Mouse (Mus musculus) hindbrain, embryonic 16.5 days (tissue): ENCODE results near the gene Psma7. TPM values are rescaled to one million over a fixed set of nuclear protein-coding genes. Genes with fewer than 3 reads are reported as not detected.

Source experiments
- ATAC-seq: fragments of 200-750 bp; cut with Nextera tagmentation; 2 replicates; pipeline ENCODE4 v1.8.0; 2017; ENCODE audit warnings: moderate TSS enrichment, moderate library complexity
- H3K27ac ChIP-seq: fragments of 300-500 bp; sonication (generic); 2 replicates; pipeline ENCODE4 v1.5.1; 2014; ENCODE audit warnings: low read depth, mild to moderate bottlenecking, control low read depth, low read length, moderate library complexity
- H3K27me3 ChIP-seq: fragments of 300-500 bp; sonication (generic); replicated peaks from 2 replicates; pipeline ENCODE4 v1.6.1; 2014; ENCODE audit warnings: low read length; ENCODE audit not compliant: control insufficient read depth, insufficient read depth
- H3K36me3 ChIP-seq: fragments of 300-500 bp; sonication (generic); 2 replicates; pipeline ENCODE4 v1.6.1; 2014; ENCODE audit warnings: mild to moderate bottlenecking, low read length, moderate library complexity, mixed read lengths; ENCODE audit not compliant: control insufficient read depth, insufficient read depth
- H3K4me1 ChIP-seq: fragments of 300-500 bp; sonication (generic); 2 replicates; pipeline ENCODE4 v1.6.1; 2014; ENCODE audit warnings: low read depth, low read length; ENCODE audit not compliant: control insufficient read depth, insufficient read depth
- H3K4me2 ChIP-seq: fragments of 300-500 bp; sonication (generic); 2 replicates; pipeline ENCODE4 v1.6.1; 2014; ENCODE audit warnings: mild to moderate bottlenecking, low read length, control low read depth, moderate library complexity
- H3K4me3 ChIP-seq: fragments of 300-500 bp; sonication (generic); 2 replicates; pipeline ENCODE4 v1.5.1; 2014; ENCODE audit warnings: mild to moderate bottlenecking, low read length, control low read depth, moderate library complexity
- H3K9ac ChIP-seq: fragments of 300-500 bp; sonication (generic); 2 replicates; pipeline ENCODE4 v1.6.1; 2014; ENCODE audit warnings: low read depth, mild to moderate bottlenecking, control low read depth, low read length, moderate library complexity
- H3K9me3 ChIP-seq: fragments of 300-500 bp; sonication (generic); 2 replicates; pipeline ENCODE4 v1.6.1; 2014; ENCODE audit warnings: mild to moderate bottlenecking, low read length, moderate library complexity; ENCODE audit not compliant: control insufficient read depth
- WGBS: fragments of 180-500 bp; shearing (Covaris S2); extraction: QIAGEN DNeasy Blood & Tissue Kit; methylation state at CpG from one replicate; pipeline ENCODE4 v1.1.7; 2014; 5-methylcytosine and 5-hydroxymethylcytosine counted together
- polyA plus RNA-seq: library from polyadenylated mRNA; unstranded; fragments of >200 nt; fragmentation: Nextera tagmentation; extraction: Ambion mirVana; gene quantifications from 2 replicates; pipeline ENCODE4 v1.2.1, GENCODE M21; 2015

Gene Psma7
- polyA plus RNA-seq, 1 experiment from 2014 or later: 534 TPM

DNA sequence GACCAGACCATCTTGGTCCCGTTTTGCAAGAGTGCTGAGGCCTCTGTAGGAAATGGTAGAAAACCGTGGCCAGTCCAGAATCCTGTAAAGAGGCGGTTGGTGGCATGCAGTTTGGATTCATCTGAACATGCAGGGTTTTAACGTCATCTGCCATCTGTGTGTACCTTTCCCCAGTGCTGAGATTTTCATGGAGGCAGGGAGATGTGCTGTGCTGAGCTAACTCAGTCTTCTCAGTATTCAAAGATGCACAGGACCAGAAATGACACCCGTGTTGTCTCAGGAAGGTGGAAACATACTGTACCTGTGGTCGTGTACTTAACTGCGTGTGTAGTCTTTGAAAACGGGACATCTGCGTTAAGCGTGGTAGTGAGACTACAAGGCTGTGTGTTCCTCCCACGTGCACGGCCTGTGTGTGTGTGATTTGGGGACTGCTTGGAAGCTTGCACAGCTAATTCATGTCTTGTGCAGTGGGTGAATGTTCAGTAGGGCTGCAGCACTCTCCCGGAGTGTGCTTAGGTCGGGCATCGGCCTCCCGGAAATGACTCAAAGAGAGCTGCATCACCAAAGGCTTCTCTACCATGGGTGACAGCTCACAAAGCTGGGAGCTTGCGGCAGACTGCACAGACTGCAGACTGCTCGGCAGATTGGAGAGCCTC, 5.9 kb upstream of the Psma7 start:
- Histone ChIP-seq H3K4me3 (no peak overlapping the region), H3K4me1 (peaks cover 18% of the 10 kb centered on the region), H3K36me3 (no peaks in the 10 kb centered on the region), H3K27ac (no peak overlapping the region), H3K27me3 (no peaks in the 10 kb centered on the region), H3K4me2 (no peak overlapping the region), H3K9ac (no peak overlapping the region), H3K9me3 (no peaks in the 10 kb centered on the region)
- 96% methylated on average over 18 of the region's 18 CpGs for WGBS
- ATAC-seq: no peak

DNA sequence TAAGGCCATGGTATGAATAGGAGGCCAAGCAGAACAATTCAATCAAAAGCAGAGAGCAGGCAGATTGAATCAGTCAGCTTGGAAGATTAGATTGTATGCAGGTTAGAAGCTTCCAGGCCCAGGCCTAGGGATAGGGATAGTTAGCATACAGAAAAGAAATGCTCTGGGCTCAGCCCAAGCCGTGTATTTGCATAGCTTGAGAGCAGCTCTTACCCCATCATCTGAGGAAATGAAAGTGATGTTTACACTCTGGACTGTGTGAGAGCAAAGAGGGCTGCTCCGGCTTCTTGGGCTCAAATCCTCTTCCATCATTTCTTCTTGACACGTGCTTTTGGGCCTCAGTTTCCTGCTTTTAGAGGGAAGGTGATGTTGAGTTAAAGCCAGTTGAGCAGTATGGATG, 5.3 kb upstream of the Psma7 start:
- no peak overlapping the region for H3K27ac ChIP-seq
- 99% methylated on average over 3 of the region's 3 CpGs for WGBS
- H3K4me2 ChIP-seq: no peak overlapping the region
- no peaks in the 10 kb centered on the region for H3K27me3 ChIP-seq
- no peak overlapping the region for H3K4me3 ChIP-seq
- no peak for ATAC-seq
- no peak overlapping the region for H3K9ac ChIP-seq
- H3K4me1 ChIP-seq: peaks cover 18% of the 10 kb centered on the region
- no peaks in the 10 kb centered on the region for H3K9me3 ChIP-seq
- no peaks in the 10 kb centered on the region for H3K36me3 ChIP-seq

DNA sequence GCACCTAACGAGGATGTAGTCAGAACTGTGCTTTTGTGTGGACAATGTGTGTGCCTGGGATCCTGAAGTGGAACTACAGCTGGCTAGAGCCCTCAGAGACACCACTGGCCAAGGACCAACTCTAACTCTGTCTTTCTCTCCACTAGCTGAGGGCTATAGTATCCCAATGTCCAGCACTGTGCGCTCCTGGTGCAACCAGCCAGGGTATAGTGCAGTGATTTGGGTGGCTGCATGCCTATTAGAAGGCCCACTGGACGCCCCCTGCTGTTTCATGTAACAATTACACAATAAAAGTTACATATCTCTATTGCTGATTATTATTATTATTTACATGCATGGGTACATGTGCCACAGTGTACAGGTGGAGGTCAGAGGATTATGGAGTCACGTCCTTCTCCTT, 3.0 kb upstream of the Psma7 start:
- Histone ChIP-seq H3K9ac (no peak overlapping the region), H3K9me3 (no peaks in the 10 kb centered on the region), H3K36me3 (no peaks in the 10 kb centered on the region), H3K27me3 (no peaks in the 10 kb centered on the region), H3K4me2 (no peak overlapping the region), H3K27ac (no peak overlapping the region), H3K4me1 (peaks cover 27% of the 10 kb centered on the region), H3K4me3 (no peak overlapping the region)
- 53% methylated on average over 4 of the region's 4 CpGs for WGBS
- no peak for ATAC-seq

DNA sequence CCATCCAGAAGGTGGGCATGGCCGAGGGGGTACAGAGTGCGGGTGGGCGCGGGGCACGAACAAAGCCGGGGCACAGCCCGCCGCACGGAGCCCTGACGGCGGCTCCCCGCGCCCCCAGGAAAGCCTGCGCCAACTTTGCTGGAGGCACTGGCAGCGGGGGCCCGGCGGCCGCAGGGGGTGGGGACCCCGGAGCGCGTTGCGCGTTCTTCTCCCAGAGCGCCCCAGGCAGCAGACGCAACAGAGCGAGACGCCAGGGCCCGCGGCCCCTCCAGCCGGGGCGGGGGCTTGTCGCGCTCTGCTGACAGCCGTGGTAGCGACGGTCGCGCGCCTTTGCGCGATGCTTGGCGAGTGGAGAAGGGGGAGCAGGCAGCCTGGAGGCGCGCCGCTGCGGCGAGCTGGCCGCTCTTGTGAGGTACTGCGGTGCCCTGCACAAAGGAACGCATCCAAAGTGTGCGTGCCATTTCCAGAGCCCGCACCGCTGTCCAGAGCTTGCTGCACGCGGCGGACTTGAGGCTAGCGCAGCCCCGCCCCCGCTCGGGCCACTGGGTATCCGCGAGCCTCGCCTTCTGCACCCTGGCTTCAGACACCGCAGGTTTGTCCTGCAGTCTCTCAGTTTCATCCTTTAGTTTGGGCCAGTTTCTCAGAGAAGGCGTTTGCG, 754 bp upstream of the Psma7 start:
- Histone ChIP-seq H3K4me2 (peak overlapping the region; percentile 77), H3K27ac (peak overlapping the region; percentile 98), H3K4me1 (peaks cover 34% of the 10 kb centered on the region), H3K9ac (peak overlapping the region; percentile 97), H3K9me3 (no peaks in the 10 kb centered on the region), H3K27me3 (no peaks in the 10 kb centered on the region), H3K4me3 (peak overlapping the region; percentile 97), H3K36me3 (peaks cover 11% of the 10 kb centered on the region)
- ATAC-seq: peak; percentile 57
- WGBS: 0% methylated on average over 56 of the region's 66 CpGs

DNA sequence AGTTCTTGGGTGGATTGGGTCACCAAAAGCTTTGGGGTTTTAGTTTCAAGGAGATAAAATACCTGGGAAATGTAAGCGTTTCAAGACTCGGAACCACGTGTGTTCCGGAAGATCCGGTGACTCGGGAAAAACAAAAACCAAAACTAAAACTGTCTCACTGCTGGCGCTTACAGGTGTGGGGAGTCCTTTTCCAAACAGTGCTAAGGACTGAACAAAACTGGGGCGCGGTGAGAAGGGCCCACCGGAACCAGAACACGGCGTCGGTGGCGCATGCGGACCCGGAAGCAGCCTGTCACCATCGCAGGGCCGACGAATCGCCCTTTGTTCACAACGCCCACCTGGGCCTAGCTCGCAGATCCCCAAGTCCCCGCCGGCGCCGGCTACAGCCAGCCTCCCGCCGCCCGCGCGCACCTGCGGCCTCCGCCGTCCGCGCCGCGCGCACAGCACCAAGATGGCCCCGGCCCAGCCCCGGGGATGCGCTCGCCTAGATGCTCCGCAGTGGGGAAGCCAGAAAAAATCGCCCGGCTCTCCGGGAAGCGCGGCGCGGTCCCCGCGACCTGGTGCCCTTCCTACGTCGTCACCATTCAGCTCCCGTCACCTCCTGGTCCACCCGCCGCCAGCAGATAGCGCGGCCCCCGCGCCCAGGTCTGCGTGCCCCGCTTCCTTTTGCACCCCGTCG, 517 bp downstream of the Psma7 start:
- WGBS: under 1% methylated on average over 46 of the region's 66 CpGs
- ATAC-seq: peak; percentile 66
- H3K4me2 ChIP-seq: peak overlapping the region; percentile 57
- no peaks in the 10 kb centered on the region for H3K27me3 ChIP-seq
- H3K9ac ChIP-seq: peak overlapping the region; percentile 97
- no peaks in the 10 kb centered on the region for H3K9me3 ChIP-seq
- H3K4me1 ChIP-seq: peaks cover 34% of the 10 kb centered on the region
- peaks cover 21% of the 10 kb centered on the region for H3K36me3 ChIP-seq
- H3K4me3 ChIP-seq: peak overlapping the region; percentile 97
- peak overlapping the region; percentile 98 for H3K27ac ChIP-seq

DNA sequence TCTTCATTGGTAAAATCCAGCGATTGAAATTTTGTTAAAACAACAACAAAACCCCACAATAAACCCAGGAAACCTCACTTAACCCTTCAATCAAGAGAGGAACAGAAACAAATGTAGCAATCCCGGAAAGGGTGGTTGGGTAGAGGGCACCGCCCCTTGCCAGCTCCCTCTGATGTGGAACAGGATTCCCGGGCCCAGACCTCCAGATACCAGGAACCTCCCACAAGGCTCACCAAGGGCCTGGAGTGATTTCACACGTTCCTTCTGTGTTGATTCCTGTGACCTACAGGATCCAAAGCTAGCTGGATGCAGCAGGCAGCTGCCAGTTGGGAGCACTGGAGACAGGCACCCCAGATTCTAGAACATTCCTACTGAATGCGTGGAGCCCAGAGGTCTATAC, 1.8 kb downstream of the Psma7 start:
- 67% methylated on average over 6 of the region's 6 CpGs for WGBS
- no peak for ATAC-seq
- no peak overlapping the region for H3K27ac ChIP-seq
- no peaks in the 10 kb centered on the region for H3K9me3 ChIP-seq
- H3K36me3 ChIP-seq: peaks cover 33% of the 10 kb centered on the region
- H3K4me3 ChIP-seq: no peak overlapping the region
- peaks cover 34% of the 10 kb centered on the region for H3K4me1 ChIP-seq
- peak overlapping the region; percentile 30 for H3K9ac ChIP-seq
- peak overlapping the region; percentile 57 for H3K4me2 ChIP-seq
- H3K27me3 ChIP-seq: no peaks in the 10 kb centered on the region

DNA sequence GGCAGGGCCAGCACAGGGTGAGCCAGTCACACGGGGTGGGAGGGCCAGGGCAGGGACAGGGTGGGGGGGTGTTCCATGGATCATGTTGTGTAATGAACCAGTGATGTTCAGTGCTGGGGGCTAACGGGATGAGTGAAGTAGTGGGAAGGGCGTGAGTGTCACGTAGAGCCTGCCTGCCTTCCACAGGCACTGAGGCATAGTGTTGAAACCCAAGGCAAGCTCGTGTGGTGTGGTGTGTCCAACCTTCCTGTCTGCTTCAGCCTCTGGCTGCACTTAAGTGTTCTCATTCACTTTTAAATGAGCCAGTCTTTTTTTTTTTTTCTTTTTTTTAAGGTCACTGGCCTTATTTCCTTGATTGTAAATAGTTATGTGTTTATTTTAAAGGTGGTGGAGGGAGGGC, 7.5 kb downstream of the Psma7 start:
- Histone ChIP-seq H3K9ac (no peak overlapping the region), H3K4me3 (no peak overlapping the region), H3K27ac (no peak overlapping the region), H3K4me2 (no peak overlapping the region), H3K27me3 (no peaks in the 10 kb centered on the region), H3K9me3 (no peaks in the 10 kb centered on the region), H3K4me1 (peaks cover 2% of the 10 kb centered on the region; the same call in 1 of the 2 replicates), H3K36me3 (peaks cover 70% of the 10 kb centered on the region)
- 69% methylated on average over 5 of the region's 5 CpGs for WGBS
- ATAC-seq: no peak

DNA sequence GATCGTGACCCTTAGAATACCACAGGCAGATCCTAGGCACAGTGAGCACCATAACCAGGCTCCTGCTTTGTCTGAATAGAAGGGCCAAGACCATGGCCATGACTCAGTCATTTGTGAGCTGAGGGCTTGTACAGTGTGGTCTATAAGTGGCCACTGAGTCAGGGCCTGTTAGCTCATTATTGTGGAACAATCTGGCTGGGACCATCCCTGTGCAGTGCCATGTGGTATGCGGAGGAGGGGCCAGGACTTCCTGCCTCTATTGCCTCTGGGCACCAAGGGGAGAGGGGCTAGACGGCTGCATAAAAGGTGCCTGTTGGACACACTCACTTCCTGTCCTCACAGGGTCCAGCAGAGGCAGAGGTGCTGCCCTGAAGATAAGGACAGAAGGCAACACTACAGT, 8.3 kb downstream of the Psma7 start:
- Histone ChIP-seq H3K36me3 (peaks cover 70% of the 10 kb centered on the region), H3K4me3 (no peak overlapping the region), H3K4me1 (peaks cover under 1% of the 10 kb centered on the region), H3K9ac (no peak overlapping the region), H3K4me2 (no peak overlapping the region), H3K27me3 (no peaks in the 10 kb centered on the region), H3K27ac (no peak overlapping the region), H3K9me3 (no peaks in the 10 kb centered on the region)
- ATAC-seq: no peak; the same call in 1 of the 2 replicates
- WGBS: 68% methylated on average over 3 of the region's 3 CpGs

DNA sequence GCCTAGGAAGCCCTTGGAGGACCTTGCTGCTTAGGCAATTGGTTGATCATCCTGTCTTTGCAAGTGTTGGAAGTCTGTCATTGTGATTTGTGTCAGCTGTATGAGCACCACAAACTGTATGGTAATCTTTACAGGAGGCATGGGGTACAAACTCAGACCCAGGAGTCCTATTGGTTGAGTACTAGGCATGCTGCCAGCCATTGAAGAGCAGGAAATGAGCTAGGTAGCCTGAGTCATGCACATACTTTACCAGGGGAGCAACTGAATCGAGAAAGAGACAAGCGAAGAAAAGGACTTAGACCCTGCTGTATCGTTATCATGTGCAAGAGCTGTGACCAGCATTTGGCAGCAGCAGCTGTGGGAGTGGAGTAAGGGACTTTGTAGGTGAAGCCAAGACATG, 9.3 kb downstream of the Psma7 start:
- Histone ChIP-seq H3K4me2 (no peak overlapping the region), H3K27ac (no peak overlapping the region), H3K36me3 (peaks cover 61% of the 10 kb centered on the region), H3K4me3 (no peak overlapping the region), H3K9me3 (no peaks in the 10 kb centered on the region), H3K27me3 (no peaks in the 10 kb centered on the region), H3K4me1 (peaks cover 11% of the 10 kb centered on the region), H3K9ac (no peak overlapping the region)
- no peak for ATAC-seq
- WGBS: 75% methylated on average over 3 of the region's 3 CpGs
